10 mouse cellular contexts compared by ENCODE assay signal in genomic region chr2:159645861-159646260, GRCm38 (mm10).
A peak's percentile ranks its signal among the peaks of the same experiment; 100 is the strongest.
DNase-seq lines count a peak whose midpoint lies in the region; ATAC-seq and TF ChIP-seq lines count a peak whose summit lies in the region.
"Had no signal": no experiment of that assay in that cellular context is flagged by ENCODE, and none has a peak within 500 bp of the region (broad histone marks: within the 10 kb centered on the region; RNA-seq: fewer than 3 reads in every experiment).

No protein-coding gene starts in this region.

- 39% methylated on average over 4 of the region's 4 CpGs for WGBS in lung, postnatal 0 days

- no peaks in the 10 kb centered on the region for H3K4me1 ChIP-seq in lung, postnatal 0 days (ENCODE audit: insufficient read depth, low read depth, low read length)
- H3K4me1 ChIP-seq: neural tube, embryonic 13.5 days had no signal

- H3K27ac ChIP-seq in lung, postnatal 0 days (ENCODE audit: low read length), result no peak overlapping the region
- H3K27ac ChIP-seq: neural tube, embryonic 13.5 days had no signal

- no peaks in the 10 kb centered on the region for H3K27me3 ChIP-seq in lung, postnatal 0 days (replicated peaks; ENCODE audit: insufficient read depth, low read length)
- H3K27me3 ChIP-seq: neural tube, embryonic 13.5 days had no signal

- H3K9me3 ChIP-seq in lung, postnatal 0 days (ENCODE audit: low read length), result no peaks in the 10 kb centered on the region
- H3K9me3 ChIP-seq: neural tube, embryonic 13.5 days had no signal

- TF ChIP-seq EP300 in lung, postnatal 0 days (IDR thresholded peaks at IDR 0.05), result no peak

- no peak overlapping the region for H3K9ac ChIP-seq in lung, postnatal 0 days (replicated peaks; ENCODE audit: low read depth)
- H3K9ac ChIP-seq: neural tube, embryonic 13.5 days had no signal

- no peak overlapping the region for H3K4me3 ChIP-seq in lung, postnatal 0 days (ENCODE audit: low read depth, low read length)
- H3K4me3 ChIP-seq: erythroblast, embryonic 14.5 days; neural tube, embryonic 13.5 days had no signal

- TF ChIP-seq CTCF in lung, postnatal 0 days (IDR thresholded peaks at IDR 0.05), result peak; percentile 65

- no peak overlapping the region for H3K4me2 ChIP-seq in lung, postnatal 0 days (replicated peaks; ENCODE audit: low read depth, low read length)
- H3K4me2 ChIP-seq: neural tube, embryonic 13.5 days had no signal

- no peaks in the 10 kb centered on the region for H3K36me3 ChIP-seq in lung, postnatal 0 days (ENCODE audit: insufficient read depth, low read length)
- H3K36me3 ChIP-seq: neural tube, embryonic 13.5 days had no signal

- DNase-seq in heart, adult 9 months (ENCODE audit: low spot score in 2 of 2), result peak; percentile 24 to 66
- DNase-seq in heart, adult 11 months, result no peak
- peak; percentile 46 for DNase-seq in testis, postnatal 10 days (ENCODE audit: low spot score)
- DNase-seq in testis, postnatal 14 days (ENCODE audit: low spot score), result no peak
- DNase-seq in gastrocnemius, postnatal 10 days, result peak; percentile 56
- peak; percentile 35 for DNase-seq in lung, postnatal 0 days (ENCODE audit: low spot score)
- no peak for DNase-seq in thymus, postnatal 25 days
- no peak for DNase-seq in frontal cortex, postnatal 10 days (ENCODE audit: low spot score in 2 of 2)

- ATAC-seq in lung, postnatal 0 days, result no peak

Comparison
In these comparisons a context has a peak if more than half of its experiments do, and no peak if none do; other contexts are left out.
1. DNase-seq: peak in heart, adult 9 months (2 of 2), testis, postnatal 10 days (single experiment), gastrocnemius, postnatal 10 days (single experiment) and lung, postnatal 0 days (single experiment); none in heart, adult 11 months (single experiment), testis, postnatal 14 days (single experiment), thymus, postnatal 25 days (single experiment) and frontal cortex, postnatal 10 days (0 of 2).